Mouse (Mus musculus) C2C12 (cell line): ENCODE results near the gene Mettl24.

Experiments
- CTCF ChIP-seq: IDR thresholded peaks from one replicate; pipeline ENCODE4 v1.5.1; 2011; ENCODE audit not compliant: control insufficient read depth, insufficient read depth, insufficient read length
- MYOD1 ChIP-seq: IDR thresholded peaks from one replicate; pipeline ENCODE4 v1.6.1; 2011; ENCODE audit warnings: low read depth; ENCODE audit not compliant: control insufficient read depth, insufficient read length
- MYOG ChIP-seq: IDR thresholded peaks from one replicate; pipeline ENCODE4 v1.6.1; 2011; ENCODE audit not compliant: control insufficient read depth, insufficient read length; ENCODE audit errors: extremely low read depth
- USF1 ChIP-seq: IDR thresholded peaks from one replicate; pipeline ENCODE4 v1.6.1; 2011; ENCODE audit warnings: low read depth, mild to moderate bottlenecking, control low read depth, moderate library complexity

- TF ChIP-seq USF1: no peak
- TF ChIP-seq CTCF: no peak
- TF ChIP-seq MYOG: no peak
- TF ChIP-seq MYOD1: no peak
Measured at GRCm38 (mm10) chr10:40730200-40730599, 47.1 kb downstream of the Mettl24 start.
